Comparison of ENCODE assay signal across 22 mouse cellular contexts in genomic region chr2:6850102-6850644, GRCm38 (mm10).
DNase-seq lines count a peak whose midpoint lies in the region; ATAC-seq and TF ChIP-seq lines count a peak whose summit lies in the region.
"Had no signal": no experiment of that assay in that cellular context is flagged by ENCODE, and none has a peak within 500 bp of the region (broad histone marks: within the 10 kb centered on the region; RNA-seq: fewer than 3 reads in every experiment).

No protein-coding gene starts in this region.

- no peak overlapping the region for H3K4me2 ChIP-seq in neural tube, embryonic 12.5 days (replicated peaks)
- no peak overlapping the region for H3K4me2 ChIP-seq in midbrain, embryonic 15.5 days
- H3K4me2 ChIP-seq: heart, embryonic 13.5 days; liver, embryonic 13.5 days; lung, embryonic 14.5 days had no signal

- no peak for DNase-seq in gastrocnemius, adult 2 months
- DNase-seq in gastrocnemius, postnatal 14 days = no peak
- no peak for DNase-seq in neural tube, embryonic 10.5 days (ENCODE audit: extremely low spot score, low spot score)
- DNase-seq in testis, postnatal 10 days (ENCODE audit: low spot score) = no peak
- DNase-seq in cerebellum, adult 2 months = no peak
- DNase-seq: adrenal gland, postnatal 25 days; B cell, adult 2 months; cerebellum, adult 11-12 months; cerebellum, postnatal 25 days; heart, adult 11 months; layer of hippocampus, adult 9-11 months; liver, embryonic 13.5 days; lung, postnatal 4 days; right cerebral cortex, postnatal 14 days; thymus, adult 18-20 months; thymus, postnatal 4 days had no signal

- no peak for TF ChIP-seq CTCF in gastrocnemius, adult 2 months (IDR thresholded peaks at IDR 0.05)
- TF ChIP-seq CTCF in cerebellum, adult 2 months (IDR thresholded peaks at IDR 0.05; ENCODE audit: borderline replicate concordance, insufficient read depth, low read depth, low read length) = no peak

- H3K4me1 ChIP-seq in neural tube, embryonic 12.5 days = no peaks in the 10 kb centered on the region
- H3K4me1 ChIP-seq in midbrain, embryonic 15.5 days = peaks cover 13% of the 10 kb centered on the region; the same call in 1 of the 2 replicates
- H3K4me1 ChIP-seq in cerebellum, adult 2 months (ENCODE audit: control insufficient read depth, insufficient read depth, low read length) = no peaks in the 10 kb centered on the region
- H3K4me1 ChIP-seq: liver, embryonic 13.5 days had no signal

- H3K27ac ChIP-seq in gastrocnemius, adult 2 months = peak overlapping the region; percentile 70; the same call in 1 of the 2 replicates
- H3K27ac ChIP-seq in neural tube, embryonic 12.5 days = no peak overlapping the region
- H3K27ac ChIP-seq in midbrain, embryonic 15.5 days = peak overlapping the region; percentile 45; the same call in 1 of the 2 replicates
- no peak overlapping the region for H3K27ac ChIP-seq in cerebellum, adult 2 months (ENCODE audit: insufficient read depth, low read length)
- H3K27ac ChIP-seq: heart, embryonic 13.5 days; left cerebral cortex, adult 2 months; liver, embryonic 13.5 days had no signal

- no peak overlapping the region for H3K9ac ChIP-seq in neural tube, embryonic 12.5 days
- no peak overlapping the region for H3K9ac ChIP-seq in midbrain, embryonic 15.5 days
- H3K9ac ChIP-seq: heart, embryonic 13.5 days; liver, embryonic 13.5 days; lung, embryonic 14.5 days had no signal

- peak; percentile 83 for ATAC-seq in neural tube, embryonic 12.5 days (ENCODE audit: low FRiP score, low read depth)
- ATAC-seq in midbrain, embryonic 15.5 days (replicated peaks) = peak; percentile 47; the same call in 1 of the 2 replicates
- ATAC-seq: inflammation-experienced regulatory T-cells, adult 6 months had no signal

- no peaks in the 10 kb centered on the region for H3K9me3 ChIP-seq in neural tube, embryonic 12.5 days
- no peaks in the 10 kb centered on the region for H3K9me3 ChIP-seq in midbrain, embryonic 15.5 days
- H3K9me3 ChIP-seq: heart, embryonic 13.5 days; liver, embryonic 13.5 days had no signal

- TF ChIP-seq POLR2A in cerebellum, adult 2 months (IDR thresholded peaks at IDR 0.05; ENCODE audit: borderline replicate concordance, insufficient read depth, low read length) = no peak

- intact Hi-C loops in gastrocnemius, adult 2 months (cut with DNase I) = no loop called here
- intact Hi-C loops in gastrocnemius, postnatal 14 days (cut with DNase I; ENCODE audit: low total_unique reads) = no loop called here

- H3K36me3 ChIP-seq in neural tube, embryonic 12.5 days = no peaks in the 10 kb centered on the region
- H3K36me3 ChIP-seq in midbrain, embryonic 15.5 days (replicated peaks) = no peaks in the 10 kb centered on the region
- H3K36me3 ChIP-seq: heart, embryonic 13.5 days; liver, embryonic 13.5 days had no signal

- H3K27me3 ChIP-seq in neural tube, embryonic 12.5 days (replicated peaks) = no peaks in the 10 kb centered on the region
- H3K27me3 ChIP-seq in midbrain, embryonic 15.5 days (replicated peaks) = no peaks in the 10 kb centered on the region
- no peaks in the 10 kb centered on the region for H3K27me3 ChIP-seq in cerebellum, adult 2 months (ENCODE audit: control insufficient read depth, insufficient read depth, low read length)
- H3K27me3 ChIP-seq: heart, embryonic 13.5 days; liver, embryonic 13.5 days had no signal

- 20% methylated on average over 2 of the region's 2 CpGs for WGBS in neural tube, embryonic 12.5 days
- WGBS in midbrain, embryonic 15.5 days = 16% methylated on average over 2 of the region's 2 CpGs
- 51% methylated on average over 2 of the region's 2 CpGs for WGBS in cerebellum, adult 2 months

- no peak overlapping the region for H3K4me3 ChIP-seq in gastrocnemius, adult 2 months
- H3K4me3 ChIP-seq in neural tube, embryonic 12.5 days = no peak overlapping the region
- H3K4me3 ChIP-seq in midbrain, embryonic 15.5 days = no peak overlapping the region
- no peak overlapping the region for H3K4me3 ChIP-seq in cerebellum, adult 2 months (replicated peaks; ENCODE audit: insufficient read depth, low read depth, low read length)
- H3K4me3 ChIP-seq: heart, embryonic 13.5 days; left cerebral cortex, adult 2 months; liver, embryonic 13.5 days had no signal

Comparison
In these comparisons a context has a peak if more than half of its experiments do, and no peak if none do; other contexts are left out.
1. H3K27ac ChIP-seq: peak in gastrocnemius, adult 2 months (single experiment) and midbrain, embryonic 15.5 days (single experiment); none in neural tube, embryonic 12.5 days (single experiment) and cerebellum, adult 2 months (single experiment).